Mouse (Mus musculus) left cerebral cortex, postnatal 4 days (tissue): ENCODE measurements around the gene E2f4. TPM values are rescaled to one million over a fixed set of nuclear protein-coding genes. Genes with fewer than 3 reads are reported as not detected.
"Not testable (repeated sequence)": the region's sequence is repeated elsewhere in the genome, so short reads cannot be mapped to it uniquely, and the experiment has no call there.

ENCODE experiments used
- DNase-seq: peaks from one replicate; pipeline ENCODE4 v3.0.0-alpha.2; 2022
- intact Hi-C: fragments of 180-260 bp; cut with DNase I; formaldehyde crosslinking; loops from one replicate; pipeline ENCODE4 v1.15.1; 2025
- total RNA-seq, 2 experiments: library from RNA; stranded (reverse); gene quantifications; 2 replicates each; pipeline ENCODE4 v1.2.3; 2021

Gene E2f4
- total RNA-seq, 2 experiments from 2014 or later: 33.7 to 33.8 TPM

- intact Hi-C loops, DNase-seq: not testable (repeated sequence)
These were observed 5.7 kb upstream of the E2f4 start for GRCm38 (mm10) chr8:105291802-105292201.

- intact Hi-C loops: no loop called here
- DNase-seq: no peak
These were observed 5.0 kb upstream of the E2f4 start for GRCm38 (mm10) chr8:105292471-105292870.

- intact Hi-C loops: no loop called here
- peak; percentile 75 for DNase-seq
These were observed 4.1 kb upstream of the E2f4 start for GRCm38 (mm10) chr8:105293405-105293804.

GRCm38 (mm10) chr8:105294776-105295175, 2.7 kb upstream of the E2f4 start:
- DNase-seq: no peak
- intact Hi-C loops: no loop called here

GRCm38 (mm10) chr8:105295256-105295655, 2.2 kb upstream of the E2f4 start:
- no peak for DNase-seq
- intact Hi-C loops: no loop called here

- intact Hi-C loops: no loop called here
- DNase-seq: no peak
These were observed 1.4 kb upstream of the E2f4 start, which contains the start of gene Exoc3l for GRCm38 (mm10) chr8:105295895-105296573. Gene Exoc3l, minus strand, starts transcription at chr8:105296101.

GRCm38 (mm10) chr8:105298351-105299252, 1.1 kb downstream of the E2f4 start:
- intact Hi-C loops: no loop called here
- DNase-seq: no peak

- intact Hi-C loops: no loop called here
- DNase-seq: no peak
These were observed 2.5 kb downstream of the E2f4 start for GRCm38 (mm10) chr8:105299962-105300361.

GRCm38 (mm10) chr8:105303396-105303795, 5.9 kb downstream of the E2f4 start:
- intact Hi-C loops: no loop called here
- DNase-seq: no peak

GRCm38 (mm10) chr8:105303874-105304273, 6.4 kb downstream of the E2f4 start:
- intact Hi-C loops: no loop called here
- no peak for DNase-seq

- DNase-seq: no peak
- intact Hi-C loops: no loop called here
These were observed 7.1 kb downstream of the E2f4 start for GRCm38 (mm10) chr8:105304325-105305210.

- peak; percentile 65 for DNase-seq
These were observed 8.0 kb downstream of the E2f4 start, which contains the start of gene Elmo3 for GRCm38 (mm10) chr8:105305211-105306145. Gene Elmo3, plus strand, starts transcription at chr8:105305601.

GRCm38 (mm10) chr8:105306146-105306691, 8.8 kb downstream of the E2f4 start:
- no peak for DNase-seq
- intact Hi-C loops: no loop called here

More at GRCm38 (mm10) chr8:105305211-105306145, 8.0 kb downstream of the E2f4 start, which contains the start of gene Elmo3:
- intact Hi-C loops: no loop called here

- intact Hi-C loops: no loop called here
- no peak for DNase-seq
These were observed 10.2 kb downstream of the E2f4 start for GRCm38 (mm10) chr8:105307670-105308069.

- DNase-seq: no peak
- intact Hi-C loops: no loop called here
These were observed 11.0 kb downstream of the E2f4 start for GRCm38 (mm10) chr8:105308428-105308827.

- peak; percentile 66 for DNase-seq
- intact Hi-C loops: no loop called here
These were observed 11.8 kb downstream of the E2f4 start for GRCm38 (mm10) chr8:105309142-105309847.

- intact Hi-C loops: no loop called here
- DNase-seq: no peak
These were observed 12.7 kb downstream of the E2f4 start for GRCm38 (mm10) chr8:105310118-105310517.

- intact Hi-C loops: no loop called here
- DNase-seq: no peak
These were observed 14.3 kb downstream of the E2f4 start for GRCm38 (mm10) chr8:105311718-105312117.
